9 mouse cellular contexts compared by ENCODE assay signal in the genomic region with DNA sequence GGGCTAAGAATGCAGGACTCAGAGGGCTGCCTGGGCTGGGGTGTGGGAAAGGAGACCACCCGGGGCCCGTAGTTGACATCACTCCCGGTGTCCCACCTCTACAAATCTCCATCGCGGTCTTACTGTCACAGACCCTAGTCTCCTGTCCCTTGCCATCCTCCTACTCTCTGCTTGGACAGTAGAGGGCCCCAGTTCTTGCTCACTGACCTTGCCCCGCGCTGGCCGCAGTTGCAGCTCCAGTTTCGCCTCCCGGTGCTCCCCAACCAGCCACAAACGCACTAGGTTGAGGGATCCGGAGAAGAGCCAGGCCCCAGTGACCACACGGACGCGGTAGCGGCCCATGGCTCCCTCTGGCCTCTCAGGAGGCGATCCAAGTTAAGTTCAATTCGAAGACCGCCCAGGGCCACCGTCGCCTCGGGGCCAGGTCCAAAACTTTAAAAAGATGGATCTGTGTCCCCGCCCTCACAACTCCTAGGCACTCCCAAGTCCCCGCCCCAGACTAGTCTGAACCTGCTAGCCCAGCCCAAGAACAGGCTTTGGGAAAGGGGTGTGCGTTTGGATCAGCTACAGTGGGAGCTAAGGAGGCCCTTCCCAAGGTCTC. TPM values are rescaled to one million over a fixed set of nuclear protein-coding genes. Genes with fewer than 3 reads are reported as not detected.
A peak's percentile ranks its signal among the peaks of the same experiment; 100 is the strongest.
DNase-seq lines count a peak whose midpoint lies in the region; ATAC-seq and TF ChIP-seq lines count a peak whose summit lies in the region.
"Had no signal": no experiment of that assay in that cellular context is flagged by ENCODE, and none has a peak within 500 bp of the region (broad histone marks: within the 10 kb centered on the region; RNA-seq: fewer than 3 reads in every experiment).

A gene (minus strand): TSS at position 423 of the 601 bp plus-strand sequence.

- peak within 1 kb of the TSS; percentile 37 for H3K4me2 ChIP-seq in forebrain, embryonic 11.5 days (ENCODE audit: low read depth, low read length, severe bottlenecking)
- H3K4me2 ChIP-seq in hindbrain, embryonic 12.5 days (replicated peaks) = peak within 1 kb of the TSS; percentile 46
- H3K4me2 ChIP-seq in midbrain, postnatal 0 days (ENCODE audit: low read depth, low read length, poor library complexity, severe bottlenecking) = peak within 1 kb of the TSS; percentile 36

- peak within 1 kb of the TSS; percentile 22 for H3K4me3 ChIP-seq in forebrain, embryonic 11.5 days (ENCODE audit: low read depth, low read length)
- H3K4me3 ChIP-seq in hindbrain, embryonic 12.5 days = peak within 1 kb of the TSS; percentile 20
- peak within 1 kb of the TSS; percentile 12; the same call in 1 of the 2 replicates for H3K4me3 ChIP-seq in midbrain, postnatal 0 days (ENCODE audit: low read depth, low read length)

- peak; percentile 96 for DNase-seq in heart, adult 11 months
- no peak for DNase-seq in heart, postnatal 25 days (ENCODE audit: low spot score)
- DNase-seq in forebrain, embryonic 11.5 days (ENCODE audit: low spot score) = peak; percentile 70
- DNase-seq in liver = peak; percentile 19
- DNase-seq in midbrain, postnatal 0 days (ENCODE audit: low spot score) = no peak
- DNase-seq in right cerebral cortex, postnatal 25 days = no peak
- no peak for DNase-seq in thymus, postnatal 10 days (ENCODE audit: low spot score in 2 of 2)

- no peak for ATAC-seq in forebrain, embryonic 11.5 days (replicated peaks; ENCODE audit: low FRiP score)
- ATAC-seq in hindbrain, embryonic 12.5 days (ENCODE audit: low FRiP score) = no peak
- no peak for ATAC-seq in midbrain, postnatal 0 days (ENCODE audit: low FRiP score)

- peaks cover 30% of the 10 kb centered on the region for H3K27me3 ChIP-seq in forebrain, embryonic 11.5 days (ENCODE audit: control insufficient read depth, insufficient read depth, low read length)
- H3K27me3 ChIP-seq in hindbrain, embryonic 12.5 days = peaks cover 60% of the 10 kb centered on the region
- peaks cover 41% of the 10 kb centered on the region for H3K27me3 ChIP-seq in midbrain, postnatal 0 days (ENCODE audit: insufficient read depth, low read length)

- peak; percentile 50 for TF ChIP-seq CTCF in midbrain, postnatal 0 days (IDR thresholded peaks at IDR 0.05)

- no peaks in the 10 kb centered on the region; the same call in 1 of the 2 replicates for H3K4me1 ChIP-seq in forebrain, embryonic 11.5 days (replicated peaks; ENCODE audit: control insufficient read depth, insufficient read depth, low read length)
- peaks cover 10% of the 10 kb centered on the region for H3K4me1 ChIP-seq in hindbrain, embryonic 12.5 days
- no peaks in the 10 kb centered on the region; the same call in 1 of the 2 replicates for H3K4me1 ChIP-seq in midbrain, postnatal 0 days (ENCODE audit: insufficient read depth, low read length)

- peak within 1 kb of the TSS; percentile 30; the same call in 1 of the 2 replicates for H3K9ac ChIP-seq in forebrain, embryonic 11.5 days (ENCODE audit: low read length)
- no peak within 1 kb of the TSS for H3K9ac ChIP-seq in hindbrain, embryonic 12.5 days
- no peak within 1 kb of the TSS for H3K9ac ChIP-seq in midbrain, postnatal 0 days (replicated peaks; ENCODE audit: low read length, poor library complexity, severe bottlenecking)

- intact Hi-C loops in heart, postnatal 25 days (cut with DNase I) = loop anchor here (1.0 kb wide), 1 partner anchor 54 kb away; no protein-coding TSS in a partner anchor

- no peaks in the 10 kb centered on the region for H3K9me3 ChIP-seq in forebrain, embryonic 11.5 days (ENCODE audit: control insufficient read depth, low read length)
- no peaks in the 10 kb centered on the region for H3K9me3 ChIP-seq in hindbrain, embryonic 12.5 days (replicated peaks)
- H3K9me3 ChIP-seq in midbrain, postnatal 0 days (ENCODE audit: low read length) = no peaks in the 10 kb centered on the region

- 1% methylated on average over 25 of the region's 25 CpGs for WGBS in forebrain, embryonic 11.5 days
- 1% methylated on average over 25 of the region's 25 CpGs for WGBS in hindbrain, embryonic 12.5 days
- 3% methylated on average over 25 of the region's 25 CpGs for WGBS in midbrain, postnatal 0 days

- no peak within 1 kb of the TSS for H3K27ac ChIP-seq in forebrain, embryonic 11.5 days (ENCODE audit: low read depth, low read length)
- H3K27ac ChIP-seq in hindbrain, embryonic 12.5 days = no peak within 1 kb of the TSS
- H3K27ac ChIP-seq in midbrain, postnatal 0 days (ENCODE audit: low read depth, low read length) = no peak within 1 kb of the TSS

- H3K36me3 ChIP-seq in forebrain, embryonic 11.5 days (ENCODE audit: control insufficient read depth, insufficient read depth, low read length) = no peaks in the 10 kb centered on the region
- H3K36me3 ChIP-seq in hindbrain, embryonic 12.5 days = no peaks in the 10 kb centered on the region
- H3K36me3 ChIP-seq in midbrain, postnatal 0 days (ENCODE audit: insufficient read depth, low read length) = no peaks in the 10 kb centered on the region

RNA-seq across cellular contexts. Expression of the gene that starts here (rescaled TPM):
- 1 to 10 TPM; 3.1 to 3.7 TPM for total RNA-seq in heart, postnatal 25 days (2021)
- polyA plus RNA-seq in forebrain, embryonic 11.5 days (2014; fragmentation: Nextera tagmentation; extraction: Ambion mirVana) = 2.5 and 2.7 TPM in 2 replicates
- polyA plus RNA-seq in hindbrain, embryonic 12.5 days (2016; fragmentation: Nextera tagmentation; extraction: Ambion mirVana) = 2.2 and 3.3 TPM in 2 replicates
- 0.16 and 0.57 TPM in 2 replicates for total RNA-seq in midbrain, postnatal 0 days (2014; rRNA removed)
- polyA plus RNA-seq in midbrain, postnatal 0 days (2015; fragmentation: Nextera tagmentation; extraction: Ambion mirVana) = 0.29 and 0.35 TPM in 2 replicates
- total RNA-seq: MEL had no signal

Comparison
In these comparisons a context has a peak if more than half of its experiments do, and no peak if none do; other contexts are left out.
1. DNase-seq: peak in heart, adult 11 months (single experiment), forebrain, embryonic 11.5 days (single experiment) and liver (single experiment); none in heart, postnatal 25 days (single experiment), midbrain, postnatal 0 days (single experiment), right cerebral cortex, postnatal 25 days (single experiment) and thymus, postnatal 10 days (0 of 2).
2. Peak in every context shown above with its lines, with median percentiles within 50 percentile points of each other: H3K4me2 ChIP-seq and H3K4me3 ChIP-seq.